Mouse (Mus musculus) gonadal fat pad, adult 2 months (tissue): ENCODE measurements around the gene Egln1. TPM values are rescaled to one million over a fixed set of nuclear protein-coding genes. Genes with fewer than 3 reads are reported as not detected.

ENCODE experiments used
- DNase-seq: peaks from one replicate; pipeline ENCODE4 v3.0.0-alpha.2; 2012; ENCODE audit warnings: low read depth
- polyA plus RNA-seq: library from polyadenylated mRNA; depleted of rRNA; stranded (reverse); fragments of >200 nt; gene quantifications from 2 replicates; pipeline ENCODE4 v1.2.3, GENCODE M21; 2012

Egln1 gene
- polyA plus RNA-seq, 1 experiment = 29.5 TPM

DNA sequence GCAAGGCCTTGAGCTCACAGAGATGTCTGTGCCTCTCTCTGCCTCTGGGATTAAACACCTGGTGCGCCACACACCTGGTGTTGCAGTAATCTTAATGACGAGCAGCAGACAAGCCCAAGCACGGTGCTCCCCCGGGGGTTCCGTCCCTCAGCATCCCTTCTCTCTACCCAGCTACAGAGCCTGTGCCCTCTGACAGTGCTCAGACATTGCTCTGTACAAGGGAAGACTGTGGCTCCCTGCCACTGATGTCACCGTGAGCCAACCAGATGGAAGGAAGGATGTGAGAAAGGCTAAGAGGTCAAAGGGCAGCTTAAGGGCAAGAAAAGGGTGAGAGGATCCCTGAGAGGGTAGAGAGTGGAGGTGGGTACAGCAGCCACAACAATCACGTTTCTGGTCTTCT is 4.7 kb downstream of the Egln1 start:
- DNase-seq = no peak

DNA sequence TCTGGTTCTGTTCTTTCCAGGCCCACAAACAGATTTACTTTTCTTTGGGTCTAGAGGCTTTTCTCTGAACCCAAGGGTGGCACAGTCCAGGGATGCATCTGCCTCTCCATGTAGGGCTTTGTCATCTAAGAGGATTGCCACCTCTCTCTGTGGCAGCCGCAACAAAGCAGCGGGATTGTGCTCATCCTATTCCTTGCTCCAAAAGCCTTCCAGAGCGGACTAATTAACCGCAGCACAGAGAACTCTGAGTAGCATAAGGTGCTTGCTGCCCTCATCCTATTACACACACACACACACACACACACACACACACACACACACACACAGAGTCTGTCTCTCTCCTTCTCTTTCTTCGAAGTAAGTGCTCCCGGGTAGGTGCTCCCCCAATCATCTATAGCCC is 5.3 kb downstream of the Egln1 start:
- no peak for DNase-seq

- DNase-seq = no peak
Observed at GRCm38 (mm10) chr8:124937293-124937692, 11.8 kb downstream of the Egln1 start.

DNA sequence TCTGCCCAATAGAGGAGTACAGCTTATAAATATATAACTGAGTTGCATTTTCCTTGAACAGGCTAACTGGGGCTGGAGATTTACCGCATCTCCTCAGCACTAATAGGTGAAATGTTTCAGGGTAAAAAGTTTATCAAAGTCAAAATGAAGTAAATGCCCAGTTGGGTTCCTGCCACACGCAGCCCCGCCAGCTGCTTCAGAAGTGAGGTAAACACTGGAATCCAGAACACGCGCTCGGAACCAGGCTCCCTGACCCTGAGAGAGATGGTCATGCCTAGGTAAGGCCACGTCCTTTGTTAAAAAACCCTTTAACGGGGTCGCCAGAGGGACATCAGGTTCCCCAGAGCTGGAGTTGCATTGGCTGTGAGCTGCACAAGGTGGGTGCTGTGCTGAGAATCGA is 12.4 kb downstream of the Egln1 start:
- DNase-seq = no peak

DNA sequence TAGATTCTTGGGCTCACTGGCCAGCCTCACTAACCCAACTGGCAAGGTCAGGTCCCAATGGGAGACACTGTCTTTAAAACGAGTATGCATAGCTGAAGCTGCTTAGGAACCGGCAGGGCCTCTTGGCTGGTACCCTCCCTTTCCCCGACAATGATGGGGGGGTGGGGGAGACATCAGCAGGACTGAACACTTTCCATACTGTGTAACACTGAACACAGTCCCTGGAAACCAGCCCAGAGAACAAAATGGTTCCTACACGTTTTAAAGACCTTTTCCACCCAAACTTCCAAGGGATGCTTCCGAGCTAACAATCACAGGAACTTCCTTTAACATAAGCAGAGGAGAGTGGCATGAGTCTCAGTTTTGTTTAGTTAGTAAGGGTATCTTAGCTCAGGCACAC is 14.0 kb downstream of the Egln1 start:
- no peak for DNase-seq

- DNase-seq = no peak
Observed at GRCm38 (mm10) chr8:124932435-124932834, 16.7 kb downstream of the Egln1 start.

GRCm38 (mm10) chr8:124930649-124931048 is 18.5 kb downstream of the Egln1 start:
- DNase-seq = no peak

GRCm38 (mm10) chr8:124930086-124930485 is 19.0 kb downstream of the Egln1 start:
- DNase-seq = no peak

GRCm38 (mm10) chr8:124929006-124929405 is 20.1 kb downstream of the Egln1 start:
- DNase-seq = no peak

DNA sequence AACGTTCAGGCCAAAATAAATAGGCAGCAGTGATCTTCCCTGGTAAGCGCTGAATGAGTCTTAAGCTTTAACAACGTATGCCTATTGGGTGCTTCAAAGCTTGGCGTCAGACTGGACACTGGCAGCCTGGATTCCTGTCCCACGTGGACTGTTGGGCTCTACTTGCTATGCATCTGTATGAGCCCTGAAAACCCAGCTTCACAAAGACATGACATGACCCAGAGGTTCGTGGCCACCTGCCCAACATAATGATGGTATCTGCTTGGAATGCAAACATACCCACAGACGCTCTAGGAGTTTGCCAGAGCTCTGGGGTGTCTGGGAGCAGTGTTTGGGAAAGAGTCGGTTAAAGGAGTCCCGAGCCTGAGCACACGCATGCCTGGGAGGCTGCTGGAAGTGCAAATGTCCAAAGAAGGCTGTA is 22.8 kb downstream of the Egln1 start:
- peak; percentile 90 for DNase-seq

GRCm38 (mm10) chr8:124925544-124926266 is 23.4 kb downstream of the Egln1 start:
- DNase-seq = no peak

DNA sequence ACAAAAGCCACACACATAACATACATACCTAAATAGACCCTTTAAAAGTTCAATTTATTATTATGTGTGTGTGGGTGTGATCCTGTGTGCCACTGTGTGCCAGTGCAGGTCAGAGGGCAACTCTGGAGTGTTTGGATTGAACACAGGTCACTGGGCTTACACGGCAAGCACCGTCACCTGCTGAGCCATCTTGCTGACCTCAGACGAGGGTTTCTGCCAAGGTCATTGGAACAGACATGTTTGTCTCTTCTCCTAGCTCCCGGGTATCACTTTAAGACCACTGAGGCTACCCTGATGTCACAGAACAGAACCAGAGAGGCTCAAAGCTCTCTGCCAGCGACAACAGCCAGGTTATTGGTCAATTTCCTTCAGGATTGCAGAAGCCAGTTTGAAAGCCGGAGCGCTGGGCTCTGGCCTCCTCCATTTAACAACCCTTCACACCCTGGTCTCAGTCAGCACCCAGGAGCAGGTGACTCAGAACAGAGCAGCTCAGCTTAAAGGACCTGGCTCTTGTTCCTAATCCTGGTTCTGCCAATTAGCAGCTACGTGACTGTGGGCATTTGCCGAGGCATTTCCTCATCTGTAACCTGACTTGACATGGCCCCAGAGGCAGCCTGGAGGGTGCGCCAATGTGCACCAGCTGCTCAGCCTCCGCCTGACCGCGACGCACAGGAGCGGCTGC is 25.0 kb downstream of the Egln1 start:
- DNase-seq = no peak

DNA sequence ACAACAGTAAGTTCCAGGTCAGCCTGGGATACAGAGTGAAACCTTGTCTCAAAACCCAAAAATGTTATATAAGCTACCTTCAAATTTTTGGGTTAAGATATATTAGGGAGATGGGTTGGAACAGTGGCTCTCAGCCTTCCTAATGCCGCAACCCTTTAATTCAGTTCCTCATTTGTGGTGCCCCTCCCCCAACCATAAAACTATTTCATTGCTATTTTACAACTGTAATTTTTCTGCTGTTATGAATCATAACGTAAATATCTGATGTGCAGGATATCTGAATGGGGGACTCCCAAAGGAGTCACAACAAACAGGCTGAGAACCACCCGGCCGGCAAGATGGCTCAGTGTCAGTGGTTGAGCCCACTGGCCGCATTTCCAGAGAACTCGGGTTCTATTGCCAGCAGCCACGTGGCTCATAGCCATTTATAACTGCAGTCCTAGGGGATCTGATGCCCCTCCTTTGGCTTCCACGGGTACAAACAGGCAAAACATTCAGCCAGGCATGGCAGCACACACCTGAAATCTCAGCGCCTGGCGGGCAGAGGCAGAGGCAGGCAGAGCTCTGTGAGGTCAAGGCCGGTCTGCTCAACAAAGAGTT is 26.5 kb downstream of the Egln1 start:
- DNase-seq = no peak

DNA sequence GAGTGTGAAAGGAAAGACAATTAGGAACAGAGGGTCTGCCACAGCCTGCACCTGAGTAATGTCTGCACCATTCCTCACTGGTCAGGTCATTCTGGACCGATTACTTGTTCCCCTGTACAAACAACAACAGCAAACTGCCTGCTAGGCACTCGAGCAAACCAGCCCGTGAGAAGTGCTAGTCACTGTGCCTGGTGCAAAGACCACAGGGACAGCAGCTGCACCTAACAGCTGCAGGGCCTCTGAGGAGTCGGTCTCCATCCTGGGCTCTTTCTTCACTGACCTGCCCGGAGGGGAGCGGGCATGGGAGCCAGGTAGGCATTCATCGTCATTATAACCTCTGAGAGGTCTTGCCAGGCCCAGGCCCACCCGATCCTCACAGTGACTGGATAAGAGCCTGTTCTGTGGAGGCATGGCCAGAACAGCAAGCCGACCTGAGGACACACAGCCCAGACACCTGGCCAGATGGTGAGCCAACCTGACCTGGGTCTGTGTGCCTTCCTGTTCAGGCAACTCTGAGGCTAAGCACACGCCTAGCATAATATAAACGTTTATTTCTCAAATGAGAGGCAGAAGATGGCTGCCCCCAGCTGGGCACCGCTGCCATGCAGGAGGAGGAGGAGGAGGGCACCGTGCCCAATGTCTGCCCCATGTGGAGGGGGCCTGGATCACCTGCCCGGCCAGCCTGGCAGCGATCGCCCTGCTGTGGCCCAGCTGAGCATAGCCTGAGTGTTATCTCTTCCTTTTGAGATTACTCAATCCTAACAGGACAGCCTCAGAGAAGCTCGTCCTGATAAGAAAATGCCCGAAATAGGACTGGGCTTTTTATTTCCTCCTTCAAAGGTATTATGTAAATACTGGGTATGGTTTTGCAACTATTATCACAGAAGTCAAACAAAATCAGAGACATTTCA is 27.5 kb downstream of the Egln1 start:
- DNase-seq = no peak

GRCm38 (mm10) chr8:124917741-124918484 is 31.2 kb downstream of the Egln1 start:
- no peak for DNase-seq

DNA sequence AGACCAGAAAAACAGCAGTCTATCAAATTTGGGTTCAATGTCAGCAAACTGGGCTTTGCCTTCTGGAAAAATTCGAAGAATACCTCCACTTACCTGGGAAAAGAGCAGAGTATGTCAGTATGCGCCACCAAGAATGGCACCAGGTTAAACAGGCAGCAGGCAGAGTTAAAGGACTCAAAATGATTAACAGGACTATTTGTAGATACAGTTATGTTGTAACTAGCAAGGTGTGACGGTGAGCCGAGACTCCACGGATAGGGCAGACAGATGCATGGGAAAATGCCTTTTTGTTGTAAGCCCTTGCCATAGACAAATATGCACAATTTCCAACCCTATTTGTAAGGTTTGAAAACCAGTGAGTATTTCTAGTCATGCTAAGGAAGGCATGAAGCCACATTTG is 35.1 kb downstream of the Egln1 start:
- DNase-seq = no peak

- no peak for DNase-seq
Observed at GRCm38 (mm10) chr8:124911938-124912872, 36.9 kb downstream of the Egln1 start.

DNA sequence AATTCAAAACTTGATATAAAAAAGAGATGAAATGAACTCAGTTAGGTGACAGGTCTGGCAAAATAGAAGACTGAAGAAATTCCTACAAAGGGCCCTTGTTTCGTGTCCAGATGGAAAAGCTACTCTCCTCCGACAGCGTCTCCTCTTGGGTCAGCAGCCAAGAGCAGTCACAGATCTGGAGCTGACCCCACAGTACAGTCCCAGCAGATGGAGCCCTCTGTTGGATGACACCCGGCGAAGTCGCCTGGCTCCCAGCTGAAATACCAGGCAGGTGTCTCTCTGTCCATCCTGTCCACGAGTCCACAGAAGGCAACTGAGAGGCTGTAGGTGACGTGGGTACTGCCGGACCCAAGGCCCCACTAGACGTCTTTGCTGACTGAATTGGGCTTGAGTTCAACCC is 38.8 kb downstream of the Egln1 start:
- DNase-seq = no peak

GRCm38 (mm10) chr8:124909936-124910335 is 39.2 kb downstream of the Egln1 start:
- no peak for DNase-seq

DNA sequence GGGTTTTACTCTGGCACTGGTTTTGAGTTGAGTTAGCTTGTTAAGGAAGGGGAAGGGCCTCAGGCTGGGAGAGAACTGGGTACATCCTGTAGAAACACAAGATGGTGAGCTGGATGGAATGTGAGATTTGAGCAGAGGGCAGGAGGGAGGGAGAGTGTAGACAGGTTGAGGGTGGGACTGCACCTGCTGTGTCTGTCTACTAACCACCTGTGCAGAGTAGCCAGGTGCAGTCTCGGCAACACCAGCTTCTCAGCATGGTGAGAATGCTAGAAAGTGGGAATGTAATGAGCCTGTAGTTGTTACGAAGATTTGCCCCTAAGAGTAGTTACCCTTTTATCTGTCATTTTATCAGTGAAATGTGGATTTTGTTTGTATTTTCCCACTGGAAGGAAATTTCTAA is 43.6 kb downstream of the Egln1 start:
- DNase-seq = no peak
